Mouse (Mus musculus): ENCODE measurements around the gene Clasp2.

DNA sequence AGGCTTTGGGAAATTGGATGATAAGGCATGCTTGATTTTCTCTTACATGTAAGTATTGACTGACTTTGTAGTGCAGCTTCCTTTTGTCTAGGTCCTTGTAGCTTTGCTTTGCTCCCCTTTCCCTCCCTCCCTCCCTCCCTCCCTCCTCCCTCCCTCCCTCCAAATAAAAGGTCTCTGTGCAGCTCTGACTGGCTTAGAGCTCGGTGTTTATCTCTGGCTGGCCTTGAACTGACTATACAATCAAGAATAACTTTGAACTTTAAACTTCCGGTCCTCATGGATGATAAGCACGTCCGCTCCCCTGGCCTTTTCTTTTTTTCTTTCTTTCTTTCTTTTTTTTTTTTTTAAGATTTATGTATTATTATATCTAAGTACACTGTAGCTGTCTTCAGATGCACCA is 21.9 kb downstream of the Clasp2 start:
- TF ChIP-seq CTCF (IDR thresholded peaks at IDR 0.05; ENCODE audit: low read depth) (no peak), EP300 (IDR thresholded peaks at IDR 0.05; ENCODE audit: low read depth) (no peak)

All from liver, embryonic 14.5 days (tissue).